Mouse (Mus musculus) neural tube, embryonic 15.5 days (tissue): ENCODE data around the gene Tex2. TPM values are rescaled to one million over a fixed set of nuclear protein-coding genes. Genes with fewer than 3 reads are reported as not detected.
"Not testable (repeated sequence)": the region's sequence is repeated elsewhere in the genome, so short reads cannot be mapped to it uniquely, and the experiment has no call there.

Experiments used
- ATAC-seq: fragments of 200-750 bp; cut with Nextera tagmentation; 2 replicates; pipeline ENCODE4 v1.8.0; 2017; ENCODE audit warnings: mild to moderate bottlenecking, moderate TSS enrichment, moderate library complexity; ENCODE audit not compliant: low FRiP score
- H3K27ac ChIP-seq: fragments of 300-500 bp; sonication (generic); replicated peaks from 2 replicates; pipeline ENCODE4 v1.5.1; 2015; ENCODE audit warnings: mild to moderate bottlenecking, inconsistent platforms
- H3K27me3 ChIP-seq: fragments of 300-500 bp; sonication (generic); replicated peaks from 2 replicates; pipeline ENCODE4 v1.6.1; 2015; ENCODE audit warnings: inconsistent platforms
- H3K36me3 ChIP-seq: fragments of 300-500 bp; sonication (generic); 2 replicates; pipeline ENCODE4 v1.6.1; 2015; ENCODE audit warnings: inconsistent platforms
- H3K4me1 ChIP-seq: fragments of 300-500 bp; sonication (generic); 2 replicates; pipeline ENCODE4 v1.6.1; 2015; ENCODE audit warnings: inconsistent platforms
- H3K4me2 ChIP-seq: fragments of 300-500 bp; sonication (generic); 2 replicates; pipeline ENCODE4 v1.6.1; 2015; ENCODE audit warnings: inconsistent platforms, mild to moderate bottlenecking, moderate library complexity
- H3K4me3 ChIP-seq: fragments of 300-500 bp; sonication (generic); replicated peaks from 2 replicates; pipeline ENCODE4 v1.5.1; 2015; ENCODE audit warnings: mild to moderate bottlenecking, inconsistent platforms
- H3K9ac ChIP-seq: fragments of 300-500 bp; sonication (generic); replicated peaks from 2 replicates; pipeline ENCODE4 v1.6.1; 2015; ENCODE audit warnings: mild to moderate bottlenecking, inconsistent platforms
- H3K9me3 ChIP-seq: fragments of 300-500 bp; sonication (generic); replicated peaks from 2 replicates; pipeline ENCODE4 v1.6.1; 2016; ENCODE audit warnings: inconsistent platforms
- WGBS: fragments of 180-500 bp; shearing (Covaris S2); methylation state at CpG from one replicate; pipeline ENCODE4 v1.1.7; 2015; ENCODE audit warnings: mixed read lengths; 5-methylcytosine and 5-hydroxymethylcytosine counted together
- polyA plus RNA-seq: library from polyadenylated mRNA; unstranded; fragments of >200 nt; fragmentation: Nextera tagmentation; extraction: Ambion mirVana; gene quantifications from 2 replicates; pipeline ENCODE4 v1.2.1, GENCODE M21; 2015

Tex2 gene
- polyA plus RNA-seq, 1 experiment from 2014 or later: 35.1 TPM

DNA sequence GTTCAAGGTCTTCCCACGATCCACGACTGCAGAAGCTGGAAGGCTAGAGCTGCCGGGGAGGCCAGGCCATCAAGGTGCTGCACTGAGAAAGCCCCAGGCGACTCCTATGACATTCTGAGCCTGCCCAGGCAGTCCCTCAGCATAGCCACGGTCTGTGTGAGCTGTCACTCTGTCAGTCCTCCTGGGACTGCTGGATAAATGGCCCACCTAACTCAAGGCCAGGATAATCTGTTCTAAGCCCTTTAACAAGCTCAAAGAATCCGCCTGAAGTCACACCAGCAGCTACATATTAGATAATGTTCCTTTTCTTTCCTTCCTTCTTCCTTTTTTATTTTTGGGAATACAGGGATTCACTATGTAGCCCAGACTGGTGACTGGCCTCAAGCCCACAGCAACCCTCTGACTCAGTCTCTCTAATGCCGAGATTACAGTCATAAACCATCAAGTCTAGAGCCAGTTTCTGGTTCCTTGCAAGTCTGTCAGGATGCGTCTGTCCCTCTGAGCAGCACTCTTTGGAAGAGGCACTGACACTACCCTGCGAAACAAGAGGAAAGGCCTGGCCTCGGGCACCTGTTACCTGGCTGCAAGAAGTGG, 15.4 kb downstream of the Tex2 start:
- peaks cover 13% of the 10 kb centered on the region for H3K4me1 ChIP-seq
- no peaks in the 10 kb centered on the region for H3K9me3 ChIP-seq
- H3K27me3 ChIP-seq: no peaks in the 10 kb centered on the region
- ATAC-seq: no peak
- H3K36me3 ChIP-seq: no peaks in the 10 kb centered on the region
- H3K9ac ChIP-seq: no peak overlapping the region
- H3K4me3 ChIP-seq: no peak overlapping the region
- no peak overlapping the region for H3K4me2 ChIP-seq
- 78% methylated on average over 10 of the region's 10 CpGs for WGBS
- no peak overlapping the region for H3K27ac ChIP-seq

DNA sequence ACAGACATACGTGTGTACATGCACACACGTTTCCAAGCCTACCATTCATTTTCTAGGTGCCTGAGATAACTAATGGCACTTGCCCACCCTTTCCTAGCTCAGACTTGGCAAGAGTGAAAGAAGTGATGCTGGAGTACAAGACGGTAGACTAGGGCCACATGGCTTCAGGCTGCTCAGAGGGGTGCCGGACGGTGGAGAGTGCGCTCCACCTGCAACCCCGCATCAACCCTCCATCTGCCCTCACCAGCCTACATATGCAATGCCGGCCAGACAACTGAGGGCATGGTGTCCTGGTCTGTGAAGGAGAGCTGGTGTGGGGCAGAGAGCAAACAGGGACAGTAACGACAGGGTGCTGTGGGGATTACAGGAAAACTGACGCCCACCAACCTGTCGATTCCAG, 22.0 kb downstream of the Tex2 start:
- no peak overlapping the region for H3K4me3 ChIP-seq
- ATAC-seq: no peak
- H3K27ac ChIP-seq: no peak overlapping the region
- no peaks in the 10 kb centered on the region for H3K36me3 ChIP-seq
- peaks cover 6% of the 10 kb centered on the region; the same call in 1 of the 2 replicates for H3K4me1 ChIP-seq
- no peak overlapping the region for H3K9ac ChIP-seq
- 89% methylated on average over 11 of the region's 11 CpGs for WGBS
- no peaks in the 10 kb centered on the region for H3K9me3 ChIP-seq
- H3K4me2 ChIP-seq: no peak overlapping the region
- no peaks in the 10 kb centered on the region for H3K27me3 ChIP-seq

DNA sequence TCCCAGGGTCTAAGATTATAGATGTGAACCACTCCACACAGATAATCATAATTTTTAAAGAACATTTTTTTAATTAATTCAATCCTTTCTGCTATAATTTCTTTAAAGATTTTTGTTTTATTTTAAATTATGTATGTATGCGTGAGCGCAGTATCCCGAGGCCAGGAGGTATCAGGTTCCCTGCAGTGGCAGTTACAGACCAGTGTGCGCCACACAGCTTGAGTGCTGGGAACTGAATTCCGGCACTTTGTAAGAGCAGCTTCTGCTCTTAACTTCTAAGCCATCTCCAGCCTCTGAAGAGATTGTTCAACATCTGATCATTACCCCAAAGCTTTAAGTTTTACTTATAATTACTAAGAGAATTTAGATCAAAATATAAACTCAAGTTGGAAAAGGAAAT, 23.1 kb downstream of the Tex2 start:
- Histone ChIP-seq H3K4me2 (no peak overlapping the region), H3K4me1 (peaks cover 6% of the 10 kb centered on the region; the same call in 1 of the 2 replicates), H3K36me3 (no peaks in the 10 kb centered on the region), H3K27ac (no peak overlapping the region), H3K27me3 (no peaks in the 10 kb centered on the region), H3K9ac (no peak overlapping the region), H3K9me3 (no peaks in the 10 kb centered on the region), H3K4me3 (no peak overlapping the region)
- WGBS: 57% methylated on average over 5 of the region's 5 CpGs
- no peak for ATAC-seq

DNA sequence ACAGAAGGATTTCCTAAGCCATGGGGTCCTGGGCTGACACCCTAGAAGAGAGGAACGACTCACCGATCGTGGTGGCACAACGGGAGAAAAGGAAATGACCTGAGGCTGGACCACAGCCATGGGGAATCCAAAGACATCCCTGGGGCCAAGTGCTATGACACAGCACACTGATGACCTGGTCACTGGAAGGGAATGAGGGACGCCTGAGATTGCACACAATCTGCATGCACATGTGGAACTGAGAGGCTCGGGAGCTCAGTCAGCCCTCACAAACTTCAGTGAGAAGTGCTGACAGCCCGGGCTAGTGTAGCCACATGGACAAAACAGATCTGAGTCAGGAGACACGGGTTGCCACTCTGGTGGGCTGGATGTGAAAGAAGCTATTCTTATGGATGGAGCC, 24.4 kb downstream of the Tex2 start:
- Histone ChIP-seq H3K9ac (no peak overlapping the region), H3K27ac (no peak overlapping the region), H3K4me3 (no peak overlapping the region), H3K4me2 (no peak overlapping the region), H3K4me1 (peaks cover 6% of the 10 kb centered on the region; the same call in 1 of the 2 replicates), H3K36me3 (no peaks in the 10 kb centered on the region), H3K9me3 (no peaks in the 10 kb centered on the region), H3K27me3 (no peaks in the 10 kb centered on the region)
- ATAC-seq: no peak
- WGBS: 65% methylated on average over 8 of the region's 8 CpGs

DNA sequence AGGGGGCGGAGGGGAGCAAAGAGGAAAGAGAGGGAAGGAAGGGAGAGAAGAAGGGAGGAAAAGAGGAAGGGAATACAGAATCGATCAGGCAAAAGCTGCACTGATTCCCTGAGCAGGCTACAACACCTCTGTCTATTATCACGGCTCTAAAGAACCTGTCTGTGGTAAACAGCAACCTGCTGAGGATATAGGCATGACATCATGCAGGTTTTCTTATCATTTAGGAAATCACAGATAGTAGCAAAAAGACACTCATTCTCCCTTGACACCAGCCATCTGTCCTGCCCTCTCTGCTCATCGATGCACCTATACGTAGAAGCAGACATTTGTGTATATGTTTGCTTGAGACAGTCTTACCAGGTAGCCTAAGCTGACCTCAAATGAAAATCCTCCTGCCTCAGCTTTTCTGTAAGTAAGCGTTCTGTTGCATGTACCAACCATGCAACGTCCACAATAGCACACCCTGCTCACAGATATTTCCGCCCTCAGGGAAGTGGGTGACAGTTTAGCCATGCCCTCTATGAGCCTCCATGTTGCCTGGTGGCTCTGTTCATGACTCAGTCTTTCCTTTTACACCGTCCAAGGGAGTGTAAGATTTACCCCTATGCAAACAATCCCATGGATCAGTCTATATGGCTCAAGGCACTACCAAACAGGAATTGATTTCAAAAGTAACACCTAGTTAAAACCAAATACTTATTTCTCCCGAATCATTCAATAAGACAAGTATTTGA, 25.3 kb downstream of the Tex2 start:
- H3K36me3 ChIP-seq: no peaks in the 10 kb centered on the region
- H3K4me2 ChIP-seq: no peak overlapping the region
- no peak overlapping the region for H3K4me3 ChIP-seq
- no peaks in the 10 kb centered on the region for H3K9me3 ChIP-seq
- WGBS: 85% methylated on average over 10 of the region's 10 CpGs
- no peak for ATAC-seq
- no peaks in the 10 kb centered on the region for H3K27me3 ChIP-seq
- H3K4me1 ChIP-seq: peaks cover 6% of the 10 kb centered on the region; the same call in 1 of the 2 replicates
- H3K9ac ChIP-seq: no peak overlapping the region
- H3K27ac ChIP-seq: no peak overlapping the region

DNA sequence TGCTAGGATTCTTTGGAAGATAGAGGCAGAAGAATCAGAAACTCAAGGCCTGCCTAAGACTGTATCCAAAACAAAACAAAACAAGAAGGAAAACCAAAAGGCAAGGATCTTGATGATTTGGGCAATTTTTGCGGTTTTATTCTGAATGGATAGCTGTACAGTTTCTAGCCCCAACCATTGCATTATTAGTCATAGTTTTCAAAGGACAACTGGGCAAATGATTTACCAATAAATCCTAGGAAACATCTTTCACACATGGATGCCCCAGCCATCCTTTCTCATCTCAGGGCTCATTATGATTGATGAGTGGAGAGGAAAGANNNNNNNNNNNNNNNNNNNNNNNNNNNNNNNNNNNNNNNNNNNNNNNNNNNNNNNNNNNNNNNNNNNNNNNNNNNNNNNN, 29.4 kb downstream of the Tex2 start:
- H3K9me3 ChIP-seq: no peaks in the 10 kb centered on the region
- no peak for ATAC-seq
- no peak overlapping the region; the same call in 1 of the 2 replicates for H3K27ac ChIP-seq
- H3K36me3 ChIP-seq: no peaks in the 10 kb centered on the region
- no peak overlapping the region for H3K4me2 ChIP-seq
- WGBS: 92% methylated on average over 1 of the region's 1 CpGs
- H3K9ac ChIP-seq: no peak overlapping the region
- no peak overlapping the region for H3K4me3 ChIP-seq
- H3K4me1 ChIP-seq: peaks cover 3% of the 10 kb centered on the region; the same call in 1 of the 2 replicates
- H3K27me3 ChIP-seq: no peaks in the 10 kb centered on the region

DNA sequence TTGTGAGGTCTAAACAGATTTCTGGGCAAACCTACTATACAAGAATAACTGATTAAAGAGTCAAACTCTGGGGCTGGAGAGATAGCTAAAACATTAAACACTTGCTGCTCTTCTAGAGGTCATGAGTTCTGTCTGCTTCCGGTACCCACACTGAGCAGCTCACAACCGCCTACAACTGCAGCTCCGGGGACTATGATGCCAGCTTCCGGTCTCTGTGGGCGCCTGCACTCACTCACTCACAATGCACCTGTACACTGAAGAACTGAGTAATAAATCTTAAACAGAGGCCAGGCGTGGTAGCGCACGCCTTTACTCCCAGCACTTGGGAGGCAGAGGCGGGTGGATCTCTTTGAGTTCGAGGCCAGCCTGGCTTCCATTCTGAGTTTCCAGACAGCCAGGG, 31.9 kb downstream of the Tex2 start:
- no peak overlapping the region for H3K4me3 ChIP-seq
- H3K9me3 ChIP-seq: no peaks in the 10 kb centered on the region
- no peak for ATAC-seq
- H3K9ac ChIP-seq: no peak overlapping the region
- no peak overlapping the region for H3K4me2 ChIP-seq
- H3K27me3 ChIP-seq: no peaks in the 10 kb centered on the region
- 95% methylated on average over 10 of the region's 10 CpGs for WGBS
- no peaks in the 10 kb centered on the region for H3K36me3 ChIP-seq
- H3K4me1 ChIP-seq: no peaks in the 10 kb centered on the region
- no peak overlapping the region for H3K27ac ChIP-seq

DNA sequence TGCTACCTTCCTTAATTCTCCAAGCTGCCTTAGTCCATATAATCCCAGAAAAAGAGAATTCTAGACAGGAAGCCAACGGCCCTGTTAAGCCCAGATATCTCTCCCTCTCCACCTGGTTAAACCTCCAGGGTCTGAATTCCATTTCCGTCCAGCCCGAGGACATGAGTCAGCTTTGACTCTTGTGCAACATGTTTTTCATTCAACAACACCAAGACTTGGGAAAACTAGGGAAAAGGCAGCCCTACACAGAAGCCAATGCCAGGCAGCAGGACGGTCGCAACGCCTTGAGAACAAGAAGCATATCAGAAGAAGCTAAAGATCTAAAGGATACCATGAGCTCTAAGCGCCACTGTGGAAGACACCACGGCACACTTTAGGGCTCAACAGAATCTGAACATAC, 32.8 kb downstream of the Tex2 start:
- Histone ChIP-seq H3K27ac (no peak overlapping the region), H3K9me3 (no peaks in the 10 kb centered on the region), H3K4me1 (no peaks in the 10 kb centered on the region), H3K27me3 (no peaks in the 10 kb centered on the region), H3K4me2 (no peak overlapping the region), H3K9ac (no peak overlapping the region), H3K4me3 (no peak overlapping the region), H3K36me3 (no peaks in the 10 kb centered on the region)
- 96% methylated on average over 8 of the region's 8 CpGs for WGBS
- ATAC-seq: no peak

DNA sequence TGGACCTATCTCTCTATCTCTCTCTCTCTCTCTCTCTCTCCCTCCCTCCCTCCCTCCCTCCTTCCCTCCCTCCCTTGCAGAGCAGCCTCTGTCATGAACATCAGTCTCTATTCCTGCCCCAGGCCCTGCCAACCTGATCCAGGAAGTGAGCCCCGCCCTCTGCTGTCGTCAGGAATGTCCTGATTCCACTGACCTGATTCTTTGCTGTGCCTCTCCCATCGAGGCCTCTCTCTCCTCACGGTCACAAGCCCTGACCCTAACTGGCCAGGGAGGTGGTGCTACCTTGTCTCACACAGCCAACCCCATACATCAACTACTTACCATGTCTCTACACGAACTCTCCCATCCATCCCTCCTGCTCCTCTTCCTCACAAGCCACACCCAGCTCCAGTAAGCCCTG, 33.3 kb downstream of the Tex2 start:
- 64% methylated on average over 5 of the region's 5 CpGs for WGBS
- H3K27ac ChIP-seq: no peak overlapping the region
- no peaks in the 10 kb centered on the region for H3K36me3 ChIP-seq
- no peak overlapping the region for H3K4me3 ChIP-seq
- no peak overlapping the region for H3K9ac ChIP-seq
- no peak for ATAC-seq
- H3K4me2 ChIP-seq: no peak overlapping the region
- H3K4me1 ChIP-seq: no peaks in the 10 kb centered on the region
- H3K9me3 ChIP-seq: no peaks in the 10 kb centered on the region
- no peaks in the 10 kb centered on the region for H3K27me3 ChIP-seq

DNA sequence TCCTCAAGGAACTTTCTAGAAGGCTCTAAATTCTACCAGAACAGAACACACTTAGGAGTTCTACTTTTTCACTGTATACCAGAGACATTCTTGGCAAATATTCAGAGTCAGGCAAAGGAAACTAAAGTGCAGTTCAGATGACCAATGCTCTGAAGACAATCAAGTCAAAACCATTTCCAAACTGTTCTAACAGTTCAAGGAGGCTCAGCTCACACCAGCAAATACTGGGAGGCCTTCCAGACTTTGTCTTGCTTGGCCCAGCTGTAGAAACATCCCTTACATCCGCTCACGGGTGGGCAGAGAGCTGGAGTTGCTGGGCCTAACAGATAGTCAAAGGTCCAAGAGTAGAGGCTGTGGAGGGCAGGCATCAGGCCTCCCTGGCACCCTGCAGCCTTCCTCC, 34.1 kb downstream of the Tex2 start:
- 87% methylated on average over 2 of the region's 2 CpGs for WGBS

DNA sequence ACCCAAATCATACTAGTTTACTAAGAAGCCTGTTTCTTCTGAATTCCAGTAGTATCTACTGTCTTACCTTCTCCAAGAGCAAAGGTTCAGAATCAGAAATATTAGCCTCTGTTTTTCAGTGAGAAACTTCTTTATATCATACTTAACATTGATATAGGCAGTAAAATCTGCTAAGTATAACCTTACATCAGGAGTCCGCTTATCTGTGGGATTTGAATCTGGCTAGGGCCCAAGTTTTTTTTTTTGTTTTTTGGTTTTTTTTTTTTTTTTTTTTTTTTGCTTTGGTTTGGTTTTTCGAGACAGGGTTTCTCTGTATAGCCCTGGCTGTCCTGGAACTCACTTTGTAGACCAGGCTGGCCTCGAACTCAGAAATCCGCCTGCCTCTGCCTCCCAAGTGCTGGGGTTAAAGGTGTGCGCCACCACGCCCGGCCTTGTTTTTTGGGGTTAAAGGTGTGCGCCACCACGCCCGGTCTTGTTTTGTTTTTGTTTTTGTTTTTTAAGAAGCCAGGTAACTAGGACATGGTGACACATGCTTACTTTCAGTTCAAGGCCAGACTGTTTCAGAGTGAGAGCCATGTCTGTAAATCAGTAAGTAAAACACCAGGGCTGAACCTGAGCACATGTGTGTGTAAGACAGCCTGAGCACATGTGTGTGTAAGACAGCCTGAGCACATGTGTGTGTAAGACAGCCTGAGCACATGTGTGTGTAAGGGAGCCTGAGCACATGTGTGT, 35.4 kb downstream of the Tex2 start:
- not testable (repeated sequence) for H3K36me3 ChIP-seq, H3K27ac ChIP-seq, H3K27me3 ChIP-seq, H3K9ac ChIP-seq, ATAC-seq, H3K4me1 ChIP-seq, H3K9me3 ChIP-seq, H3K4me2 ChIP-seq, H3K4me3 ChIP-seq
- WGBS: 97% methylated on average over 10 of the region's 10 CpGs

More for the DNA sequence above, 34.1 kb downstream of the Tex2 start:
- Histone ChIP-seq H3K4me1 (no peaks in the 10 kb centered on the region), H3K27me3 (no peaks in the 10 kb centered on the region), H3K9ac (no peak overlapping the region), H3K4me3 (no peak overlapping the region), H3K4me2 (no peak overlapping the region), H3K36me3 (no peaks in the 10 kb centered on the region), H3K9me3 (no peaks in the 10 kb centered on the region), H3K27ac (no peak overlapping the region)
- no peak for ATAC-seq

DNA sequence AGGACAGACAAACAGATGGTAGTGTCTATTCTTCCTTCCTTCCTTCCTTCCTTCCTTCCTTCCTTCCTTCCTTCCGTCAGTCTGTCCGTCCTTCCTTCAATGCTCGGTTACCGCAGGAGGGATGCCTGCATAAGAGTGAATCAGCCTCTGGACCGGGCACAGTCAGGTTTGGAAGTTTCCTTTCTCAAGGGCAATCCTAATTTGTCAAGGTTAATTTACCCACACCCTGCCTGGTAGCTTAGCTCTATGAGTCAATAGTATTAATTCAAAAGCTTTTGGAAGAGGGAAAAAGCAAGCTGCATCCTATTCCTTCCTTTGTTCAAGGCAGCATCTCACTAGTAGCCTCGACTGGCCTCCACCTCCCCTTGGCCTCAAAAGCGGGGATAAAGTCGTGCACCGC, 38.8 kb downstream of the Tex2 start:
- ATAC-seq: no peak
- H3K36me3 ChIP-seq: no peaks in the 10 kb centered on the region
- no peak overlapping the region for H3K4me3 ChIP-seq
- WGBS: 75% methylated on average over 9 of the region's 9 CpGs
- no peak overlapping the region for H3K9ac ChIP-seq
- H3K27me3 ChIP-seq: no peaks in the 10 kb centered on the region
- no peak overlapping the region for H3K4me2 ChIP-seq
- no peak overlapping the region for H3K27ac ChIP-seq
- H3K4me1 ChIP-seq: peaks cover 27% of the 10 kb centered on the region
- no peaks in the 10 kb centered on the region for H3K9me3 ChIP-seq
